Mouse (Mus musculus): ENCODE data around the gene Gm525. TPM values are rescaled to one million over a fixed set of nuclear protein-coding genes. Genes with fewer than 3 reads are reported as not detected.
"Not testable (repeated sequence)": the region's sequence is repeated elsewhere in the genome, so short reads cannot be mapped to it uniquely, and the experiment has no call there.

The Gm525 gene
- total RNA-seq (2021) = not detected
- 0.26 and 0.58 TPM in 2 replicates for polyA plus RNA-seq (2012; rRNA removed)
- long read RNA-seq = 0 reads

DNA sequence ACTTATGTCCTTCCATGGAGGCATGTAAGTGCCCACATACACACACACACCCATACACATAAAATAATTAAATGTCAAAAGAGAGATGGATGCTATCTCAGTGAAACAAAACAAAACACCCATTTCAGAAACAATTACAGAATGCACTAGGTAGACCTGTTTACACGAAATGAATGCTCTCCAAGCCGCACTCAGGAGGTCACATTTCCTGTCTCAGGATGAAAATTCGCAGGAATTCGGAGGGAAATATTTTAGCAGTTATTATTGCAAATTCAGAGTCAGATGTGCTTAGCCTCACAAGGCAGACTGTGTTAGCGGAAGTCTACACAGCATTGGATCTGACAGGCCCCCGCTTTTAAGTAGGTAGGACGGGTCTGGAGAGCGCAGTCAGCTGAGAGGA is at the start of gene Gm525:
Gene Gm525, plus strand, starts transcription at position 301 of the 400 bp plus-strand sequence.
- DNase-seq = no peak

DNA sequence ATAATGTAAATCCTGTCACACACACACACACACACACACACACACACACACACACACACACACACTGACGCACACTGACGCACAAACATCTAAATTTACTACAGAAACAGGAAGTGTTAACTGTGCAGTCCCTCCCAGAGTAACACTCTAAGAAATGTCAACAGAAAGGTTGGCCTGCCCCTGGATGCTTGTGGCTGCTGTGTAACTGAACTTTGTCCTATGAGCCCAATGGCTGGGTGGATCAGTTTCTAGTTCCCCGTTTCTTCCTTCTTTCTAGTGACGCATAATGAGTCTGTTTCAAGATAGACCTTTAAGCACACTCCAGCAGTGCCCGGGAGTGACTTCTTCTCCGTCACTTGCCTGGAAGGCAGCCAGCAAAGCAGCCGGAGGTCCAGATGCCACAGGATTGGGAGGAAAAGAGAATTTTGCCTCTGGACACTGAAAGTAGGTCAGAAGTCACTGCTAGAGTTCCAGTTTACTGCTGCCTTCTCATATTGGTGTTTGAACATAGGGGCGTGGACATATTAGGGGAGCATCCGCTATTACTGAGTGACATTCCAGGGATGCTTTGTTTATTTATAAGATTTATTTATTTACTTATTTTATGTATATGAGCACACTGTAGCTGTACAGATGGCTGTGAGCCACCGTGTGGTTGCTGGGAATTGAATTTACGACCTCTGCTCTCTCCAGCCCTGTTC is 49.3 kb upstream of the Gm525 start:
- peak; percentile 93 for DNase-seq

DNA sequence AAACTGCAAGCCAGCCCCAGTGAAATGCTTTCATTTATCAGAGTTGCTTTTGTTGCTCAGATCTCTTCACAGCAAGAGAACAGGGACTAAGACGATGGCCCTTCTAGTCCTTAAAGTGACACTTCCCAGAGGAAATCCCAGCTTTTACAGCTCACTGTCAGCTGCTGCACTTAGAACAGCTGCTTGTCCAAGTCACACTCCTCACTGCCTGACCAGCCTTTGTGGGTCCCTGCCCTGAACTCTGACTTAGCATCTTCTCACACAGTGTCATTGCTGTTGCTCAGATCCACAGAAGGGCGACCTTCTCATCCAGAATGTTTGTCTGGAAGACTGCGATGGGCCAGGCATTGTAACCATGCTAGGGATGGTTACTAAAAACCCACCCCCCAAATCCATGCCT is 48.0 kb upstream of the Gm525 start:
- DNase-seq = no peak

DNA sequence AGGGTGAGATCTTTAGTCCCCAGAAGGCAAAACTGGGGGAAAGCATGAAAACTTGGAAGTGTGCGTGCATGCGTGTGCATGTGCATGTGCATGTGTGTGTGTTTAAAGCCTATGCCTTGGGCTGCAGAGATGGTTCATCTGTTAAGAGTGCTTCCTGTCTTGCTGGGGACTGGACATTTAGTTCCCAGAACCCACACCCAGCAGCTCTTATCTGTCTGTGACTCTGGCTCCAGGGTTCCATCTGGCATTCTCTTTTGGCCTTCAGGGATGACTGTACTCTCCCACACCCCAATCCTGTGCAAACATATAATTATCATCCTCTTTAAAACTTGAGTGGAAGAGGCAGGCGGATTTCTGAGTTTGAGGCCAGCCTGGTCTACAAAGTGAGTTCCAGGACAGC is 47.5 kb upstream of the Gm525 start:
- peak; percentile 57 for DNase-seq

DNA sequence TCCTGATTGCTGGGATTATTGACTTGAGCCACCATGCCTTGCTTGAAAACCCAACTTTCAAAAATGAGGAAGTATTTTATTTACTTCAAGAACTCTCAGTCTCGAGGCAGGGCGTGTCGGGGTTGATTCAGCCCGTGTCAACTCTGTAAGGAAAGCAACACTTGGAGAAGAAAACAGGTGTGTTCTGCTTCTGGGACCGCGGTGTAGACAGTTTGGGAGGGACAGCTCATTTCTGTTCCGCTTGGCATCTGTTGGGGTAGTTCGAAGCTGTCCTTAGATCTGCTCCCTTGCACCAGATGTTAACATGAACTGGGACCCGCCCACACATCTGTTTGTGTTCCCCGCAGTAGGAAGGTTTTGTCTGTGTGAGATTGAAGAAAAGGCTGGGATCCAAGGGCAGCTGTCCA is 45.7 kb upstream of the Gm525 start:
- no peak for DNase-seq

DNA sequence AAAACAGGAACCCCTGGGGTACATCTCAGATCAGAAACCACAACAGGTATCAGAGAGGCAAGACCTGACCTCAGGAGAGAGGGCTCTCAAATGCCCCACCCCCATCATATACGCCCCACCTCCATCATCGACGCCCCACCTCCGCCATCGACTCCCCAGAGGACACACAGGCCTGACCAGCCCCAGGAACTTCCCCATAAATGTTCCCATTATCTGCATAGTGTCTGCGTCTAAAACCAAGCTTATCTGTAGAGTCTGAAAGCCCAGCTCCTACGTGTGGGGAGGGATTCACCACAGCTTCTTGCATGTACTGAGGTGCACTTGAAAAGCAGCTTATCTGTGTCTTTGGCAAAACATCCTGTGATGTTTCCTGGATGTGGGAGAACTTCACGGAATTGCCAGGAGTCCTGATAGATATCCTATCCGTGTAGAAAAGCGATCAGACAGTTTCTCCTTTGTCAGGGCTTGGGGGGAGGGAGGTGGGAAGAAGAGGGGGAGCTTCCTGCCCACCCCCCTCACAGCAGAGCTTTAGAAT is 44.7 kb upstream of the Gm525 start:
- no peak for DNase-seq

DNA sequence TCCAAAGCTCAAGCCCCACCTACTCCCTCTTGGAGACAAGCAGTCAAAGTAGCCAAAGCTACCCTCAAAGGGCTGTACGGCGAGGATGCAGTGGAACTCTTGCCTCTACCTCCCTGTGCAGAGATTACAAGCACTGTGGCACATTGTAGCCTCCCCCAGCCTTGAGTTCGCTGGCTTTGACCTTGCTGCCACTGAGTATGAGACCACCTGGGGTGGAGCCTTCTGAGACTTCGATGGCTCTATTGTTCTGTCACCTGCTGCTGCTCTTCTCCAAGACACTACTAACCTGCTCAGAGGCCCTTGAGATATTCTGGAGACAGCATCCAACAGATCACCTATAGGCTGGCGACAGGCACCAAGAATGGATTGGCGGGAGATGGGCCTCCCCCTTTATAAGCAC is 43.1 kb upstream of the Gm525 start:
- DNase-seq = no peak

DNA sequence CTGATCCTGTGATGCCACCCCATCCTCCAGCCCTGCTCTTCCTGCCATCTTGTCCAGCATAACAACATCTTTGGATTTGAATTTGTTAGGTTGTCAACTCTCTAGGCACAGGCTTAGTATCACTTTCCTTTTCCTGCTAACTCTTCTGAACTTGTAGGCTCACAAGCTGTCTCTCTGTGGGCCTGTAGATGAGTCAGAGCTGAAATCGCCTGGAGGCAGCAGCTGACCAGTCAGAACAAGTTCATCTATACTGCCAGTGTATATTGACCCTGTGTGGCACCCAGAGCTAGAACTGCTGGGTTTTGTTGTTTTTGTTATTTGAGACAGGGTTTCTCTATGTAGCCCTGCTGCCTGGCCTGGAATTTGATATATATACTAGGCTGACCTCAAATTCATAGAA is 42.5 kb upstream of the Gm525 start:
- DNase-seq = no peak

DNA sequence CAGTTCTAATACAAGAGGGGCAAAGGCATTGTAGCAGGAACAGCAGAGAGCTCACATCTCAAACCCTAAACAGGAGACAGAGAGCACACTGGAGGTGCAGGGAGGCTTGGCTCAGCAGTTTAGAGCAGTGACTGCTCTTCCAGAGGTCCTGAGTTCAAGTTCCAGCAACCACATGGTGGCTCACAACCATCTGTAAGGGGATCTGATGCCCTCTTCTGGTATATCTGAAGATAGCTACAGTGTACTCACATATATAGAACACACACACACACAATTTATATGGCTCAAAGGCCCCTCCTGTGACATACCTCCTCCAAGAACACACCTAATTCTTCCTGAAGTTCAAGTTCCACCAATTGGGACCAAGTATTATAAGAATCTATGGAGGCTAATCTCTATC is 39.0 kb upstream of the Gm525 start:
- no peak for DNase-seq

DNA sequence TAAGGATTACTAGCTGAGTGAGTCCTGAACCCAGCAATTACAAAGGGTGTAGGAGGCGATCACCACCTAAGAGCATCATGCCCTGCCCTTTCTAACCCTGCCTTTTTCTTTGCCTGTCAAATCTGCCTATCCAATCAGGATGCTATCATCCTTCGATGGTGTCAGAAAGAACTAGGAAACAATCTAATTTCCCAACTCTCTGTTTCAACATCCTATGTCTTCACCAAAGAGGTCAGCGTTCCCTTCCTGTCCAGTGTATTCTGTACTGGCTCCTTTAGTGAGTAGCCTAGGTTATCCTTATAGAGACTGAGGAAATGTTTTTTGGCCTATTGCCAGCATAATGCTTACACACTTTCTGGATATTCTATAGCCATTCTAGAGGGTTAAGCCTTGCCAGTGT is 38.1 kb upstream of the Gm525 start:
- DNase-seq = no peak

DNA sequence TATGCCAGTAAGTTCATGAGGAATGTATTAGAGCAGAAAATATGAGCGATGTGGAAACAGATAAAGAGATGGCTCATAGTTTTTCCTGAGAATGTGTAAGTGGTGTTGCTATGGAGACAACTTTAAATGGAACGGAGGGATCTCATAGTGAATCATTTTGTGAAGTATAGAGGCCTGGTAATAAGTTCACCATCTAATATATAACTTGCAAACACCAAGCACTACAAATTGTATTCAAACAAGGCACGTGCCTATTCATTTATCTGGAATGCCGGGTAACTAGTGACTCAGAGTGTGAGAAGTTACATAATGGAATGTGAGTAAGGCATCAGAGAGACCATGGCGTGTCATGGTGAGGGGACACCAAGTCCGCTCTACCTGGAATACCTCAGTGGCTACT is 35.1 kb upstream of the Gm525 start:
- peak; percentile 46 for DNase-seq

DNA sequence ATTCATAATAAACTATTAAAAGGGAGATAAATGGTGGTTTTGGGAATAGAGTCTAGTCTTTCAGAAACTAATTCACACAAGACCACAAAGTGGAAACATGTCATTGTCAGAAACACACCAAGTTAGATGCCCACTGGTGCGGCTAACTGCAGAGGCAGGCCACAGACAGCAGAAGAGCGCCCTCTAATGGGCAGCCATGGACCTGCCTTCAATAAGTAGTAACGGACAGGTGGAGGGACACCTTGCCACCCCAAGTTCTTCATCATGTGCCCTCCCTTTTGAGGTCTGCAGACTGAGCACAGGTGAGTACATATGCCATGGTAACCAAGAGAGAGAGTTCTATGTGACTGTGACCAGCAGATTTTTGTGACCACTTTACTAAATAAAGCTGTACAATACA is 34.3 kb upstream of the Gm525 start:
- DNase-seq = peak; percentile 66

DNA sequence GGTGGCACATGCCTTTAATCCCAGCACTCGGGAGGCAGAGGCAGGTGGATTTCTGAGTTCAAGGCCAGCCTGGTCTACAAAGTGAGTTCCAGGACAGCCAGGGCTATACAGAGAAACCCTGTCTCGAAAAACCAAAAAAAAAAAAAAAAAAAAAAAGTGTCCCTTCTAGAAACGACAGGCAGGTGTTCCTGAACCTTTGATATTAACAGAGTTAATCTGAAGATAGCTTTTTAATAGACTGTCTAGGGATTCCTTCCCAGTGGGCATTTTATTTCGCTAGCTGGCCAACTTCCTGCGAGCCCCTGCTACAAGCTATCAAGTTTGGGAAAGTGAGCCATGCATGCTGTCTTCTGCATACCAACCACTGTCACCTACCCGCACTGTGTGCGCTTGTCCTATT is 32.6 kb upstream of the Gm525 start:
- not testable (repeated sequence) for DNase-seq

DNA sequence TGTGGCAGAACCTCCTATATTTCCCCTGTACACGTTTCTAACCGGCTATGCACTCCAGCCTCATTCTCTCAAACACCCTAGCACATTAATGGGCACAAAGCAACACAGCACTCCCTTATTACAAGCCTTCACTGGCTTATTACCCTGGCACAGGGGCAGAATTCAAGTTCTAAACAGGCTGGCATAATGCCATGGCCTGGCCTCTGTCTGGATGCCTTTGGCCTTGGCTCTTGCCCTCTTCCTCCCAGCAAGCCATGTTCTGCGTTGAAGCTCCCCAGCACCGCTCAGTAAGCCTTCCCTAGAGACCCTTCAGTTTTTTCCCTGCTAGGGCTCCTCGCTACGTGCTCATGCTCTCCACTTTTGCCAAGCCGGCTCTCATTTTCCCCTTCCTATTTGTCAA is 30.6 kb upstream of the Gm525 start:
- DNase-seq = peak; percentile 65

DNA sequence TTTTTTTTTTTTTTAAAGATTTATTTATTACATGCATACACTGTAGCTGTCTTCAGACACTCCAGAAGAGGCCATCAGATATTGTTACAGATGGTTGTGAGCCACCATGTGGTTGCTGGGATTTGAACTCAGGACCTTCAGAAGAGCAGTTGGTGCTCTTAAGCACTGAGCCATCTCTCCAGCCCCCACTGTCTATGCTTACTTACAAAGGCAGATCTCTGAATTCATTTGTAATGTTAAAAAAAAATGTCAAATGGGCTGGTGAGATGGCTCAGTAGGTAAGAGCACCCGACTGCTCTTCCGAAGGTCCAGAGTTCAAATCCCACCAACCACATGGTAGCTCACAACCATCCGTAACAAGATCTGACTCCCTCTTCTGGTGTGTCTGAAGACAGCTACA is 28.1 kb upstream of the Gm525 start:
- DNase-seq = not testable (repeated sequence)

DNA sequence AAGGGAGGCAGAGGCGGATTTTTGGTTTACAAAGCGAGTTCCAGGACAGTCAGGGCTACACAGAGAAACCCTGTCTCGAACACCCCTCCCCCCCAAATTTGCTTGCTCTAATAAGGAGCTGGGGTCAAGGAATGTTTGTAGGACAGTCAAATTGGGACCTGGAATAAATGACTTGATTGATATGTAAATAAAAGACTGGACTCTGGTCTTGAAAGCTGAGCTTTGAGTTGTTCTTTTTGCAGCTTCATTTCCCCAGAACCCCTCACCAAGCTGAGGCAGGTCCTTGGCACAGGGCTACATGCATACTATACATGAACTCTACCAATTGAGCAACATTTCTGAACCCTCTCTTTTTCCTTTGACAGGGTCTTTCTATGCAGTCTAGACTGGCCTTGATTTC is 27.6 kb upstream of the Gm525 start:
- DNase-seq = no peak

DNA sequence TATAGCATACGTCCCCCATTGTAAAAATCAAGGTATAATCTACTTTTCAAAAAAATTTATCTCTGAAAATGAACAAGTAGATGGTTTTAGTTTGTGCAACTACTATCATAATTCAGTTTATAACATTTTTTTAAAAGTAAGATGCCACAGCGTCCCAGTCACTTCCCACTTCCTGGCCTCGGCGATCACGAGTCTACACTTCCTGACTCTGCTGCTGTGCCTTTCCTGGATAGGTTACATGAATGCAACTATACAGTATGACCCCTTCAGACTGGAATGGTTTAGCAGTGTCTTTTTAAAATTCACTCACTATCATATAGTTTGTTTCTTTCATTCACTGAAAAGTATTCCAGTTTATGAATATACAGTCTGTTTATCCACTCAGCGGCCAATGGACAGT is 21.9 kb upstream of the Gm525 start:
- no peak for DNase-seq

DNA sequence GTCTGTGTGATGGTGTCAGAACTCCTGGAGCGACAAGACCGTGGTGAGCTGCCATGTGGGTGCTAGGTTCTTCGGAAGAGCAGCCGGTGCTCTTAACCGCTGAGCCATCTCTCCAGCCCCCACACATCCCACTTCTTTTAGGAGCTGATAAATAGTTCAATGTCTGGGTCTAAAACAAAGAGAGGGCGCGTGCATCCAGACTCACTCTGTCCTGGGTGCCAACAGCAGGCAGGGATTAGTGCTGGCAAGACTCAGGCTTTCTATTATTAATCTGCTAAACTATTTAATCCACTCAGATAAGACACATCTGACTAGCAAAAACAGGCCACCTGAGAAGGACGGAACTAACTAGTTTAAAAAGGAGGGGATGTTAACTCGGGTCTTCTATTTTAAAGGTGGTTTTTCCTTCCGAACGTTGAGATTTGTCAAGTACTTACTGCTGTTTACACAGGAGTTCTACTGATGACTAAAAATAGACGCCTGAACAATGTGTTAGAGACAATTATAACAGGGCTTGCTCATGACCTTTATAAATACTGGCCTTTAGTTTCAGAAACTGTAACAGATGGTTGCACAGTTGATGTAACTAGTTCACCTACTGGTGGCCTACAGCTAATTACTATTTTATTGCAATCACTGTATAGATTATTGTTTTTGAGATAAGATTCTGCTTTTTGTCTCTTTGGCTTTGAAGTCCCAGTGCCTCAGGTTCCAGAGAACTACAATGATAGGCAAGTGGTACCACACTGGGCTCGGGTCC is 17.5 kb upstream of the Gm525 start:
- DNase-seq = no peak

DNA sequence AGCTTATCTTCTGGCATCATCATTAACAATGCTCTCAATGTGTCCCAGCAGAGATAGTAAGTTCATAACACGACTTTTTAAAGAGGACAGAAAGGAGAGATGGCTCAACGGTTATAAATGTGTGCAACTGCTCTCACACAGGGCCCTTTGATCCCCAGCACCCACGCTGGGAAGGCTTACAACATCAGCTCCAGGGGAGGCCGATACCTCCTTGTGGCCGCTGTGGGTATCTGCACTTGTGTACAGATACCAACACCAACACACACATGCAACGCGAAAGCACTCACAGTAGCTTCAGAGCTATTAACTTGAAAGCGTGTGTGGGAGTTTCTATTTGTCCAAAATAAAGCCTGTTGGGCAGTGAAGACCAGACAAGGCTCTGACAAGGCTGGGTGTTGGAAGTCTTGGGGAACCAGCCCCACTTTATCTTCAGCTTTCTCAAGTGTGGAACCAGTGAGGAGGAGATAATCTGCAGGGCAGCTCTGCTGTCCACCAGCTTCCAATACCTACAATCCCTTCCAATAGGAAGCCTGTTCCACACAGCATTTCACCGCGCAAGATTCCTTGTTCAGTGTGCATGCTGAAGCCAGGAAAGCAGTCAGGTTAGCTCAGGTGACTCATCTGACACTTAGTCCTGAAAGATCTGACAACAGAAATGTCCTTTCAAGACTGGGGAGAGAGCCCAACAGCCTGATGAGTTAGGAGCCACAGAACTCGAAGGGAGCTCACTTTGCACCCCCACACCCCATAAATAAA is 14.9 kb upstream of the Gm525 start:
- no peak for DNase-seq

DNA sequence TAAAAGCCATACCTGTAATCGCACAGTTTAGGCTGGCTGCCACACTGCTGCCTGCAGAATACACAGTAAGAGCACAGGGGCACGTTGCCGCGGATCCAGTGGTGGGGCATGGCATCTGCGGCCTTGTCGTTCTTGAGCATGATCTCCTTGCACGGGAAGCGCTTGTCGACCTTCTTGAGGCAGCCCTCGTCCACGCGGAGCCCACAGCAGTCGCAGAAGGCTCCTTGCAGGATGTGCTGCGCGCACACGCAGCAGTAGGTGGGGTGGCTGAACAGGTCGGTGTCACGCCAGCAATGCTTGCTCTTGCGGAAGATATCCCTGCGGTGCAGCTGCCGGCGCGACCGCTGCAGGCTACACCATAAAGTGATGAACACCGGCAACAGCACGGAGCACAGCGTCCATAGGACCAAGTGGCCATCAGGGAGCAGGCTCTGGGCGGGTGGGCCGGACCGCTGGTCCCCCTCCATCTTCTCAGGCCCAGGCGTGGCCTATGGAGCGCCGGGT is 13.7 kb upstream of the Gm525 start:
- DNase-seq = no peak

DNA sequence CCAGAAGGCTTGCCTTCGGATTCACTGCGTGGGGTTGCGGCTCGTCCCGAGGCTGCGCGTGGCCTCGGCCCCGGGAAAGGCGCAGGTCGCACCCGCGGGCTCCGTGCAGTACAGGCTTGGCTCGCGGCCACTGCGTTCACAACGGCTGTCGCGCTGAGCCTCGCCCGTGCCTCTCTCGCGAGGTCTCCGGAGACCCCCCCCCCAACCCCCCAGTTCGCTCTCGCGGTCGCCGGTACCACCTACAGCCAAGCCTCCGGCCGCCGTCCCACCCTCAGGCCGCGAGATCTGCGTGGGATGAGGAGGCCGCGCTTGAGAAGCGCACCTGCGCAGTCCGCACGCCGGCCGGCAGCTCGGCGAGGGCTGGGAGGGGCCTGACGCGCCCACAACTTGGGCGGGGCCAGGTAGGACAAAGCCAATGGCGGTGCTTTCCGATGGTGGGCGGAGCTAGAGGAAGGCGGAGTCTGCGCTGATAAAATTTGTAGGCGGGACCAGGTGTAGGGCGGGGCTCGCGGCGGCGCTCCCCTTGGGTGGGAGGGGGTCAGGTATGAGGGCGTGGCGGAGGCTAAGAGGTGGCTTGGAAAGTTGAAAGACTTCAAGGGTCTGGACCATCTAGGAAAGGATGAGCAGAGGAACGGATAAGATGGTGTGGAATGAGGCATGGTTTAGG is 13.1 kb upstream of the Gm525 start:
- peak; percentile 95 for DNase-seq

DNA sequence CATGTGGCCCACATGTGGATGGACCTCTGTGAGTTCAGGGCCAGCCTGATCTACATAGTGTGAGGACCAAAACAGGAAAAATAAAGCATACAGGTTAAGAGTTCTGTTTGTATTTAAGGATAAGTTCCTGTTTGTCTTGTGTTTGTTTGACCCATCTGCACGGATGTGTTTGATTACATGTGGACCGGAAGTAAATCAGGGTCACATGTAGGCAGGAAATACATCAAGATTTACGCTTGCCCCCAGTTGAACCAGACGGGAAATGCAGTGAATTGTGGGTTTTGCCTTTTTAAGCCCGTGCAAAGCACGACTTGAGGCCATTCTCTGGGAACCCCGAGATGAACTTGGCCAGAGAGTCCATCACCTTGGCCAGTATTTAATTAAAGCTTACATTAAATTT is 12.3 kb upstream of the Gm525 start:
- no peak for DNase-seq

Data from adrenal gland, adult 2 months (tissue).